Mouse (Mus musculus) MEL-GATA-1-ER (cell line): ENCODE measurements around the gene Pnma3.
"Not testable (repeated sequence)": the region's sequence is repeated elsewhere in the genome, so short reads cannot be mapped to it uniquely, and the experiment has no call there.

Source experiments
- DNase-seq: peaks from one replicate; pipeline ENCODE4 v3.0.0-alpha.2; 2012; ENCODE audit warnings: low read depth; ENCODE audit errors: extremely low read depth

The Pnma3 gene

GRCm38 (mm10) chrX:73064415-73064793, at the start of gene Pnma3:
Pnma3 (plus strand) TSS chrX:73064787.
- no peak for DNase-seq

GRCm38 (mm10) chrX:73037003-73037402, 27.6 kb upstream of the Pnma3 start, which contains the start of gene Pnma5:
Pnma5 (minus strand) TSS chrX:73037103.
- DNase-seq: no peak

- no peak for DNase-seq
These were observed 25.8 kb upstream of the Pnma3 start for GRCm38 (mm10) chrX:73038831-73039230.

GRCm38 (mm10) chrX:73039666-73040065, 24.9 kb upstream of the Pnma3 start:
- no peak for DNase-seq

GRCm38 (mm10) chrX:73053860-73054563, 10.6 kb upstream of the Pnma3 start:
- DNase-seq: peak; percentile 89

- no peak for DNase-seq
These were observed 3.1 kb upstream of the Pnma3 start for GRCm38 (mm10) chrX:73061528-73061927.

- DNase-seq: peak; percentile 55
These were observed 2.3 kb upstream of the Pnma3 start for GRCm38 (mm10) chrX:73062323-73062722.

- no peak for DNase-seq
These were observed 824 bp upstream of the Pnma3 start for GRCm38 (mm10) chrX:73063512-73064414.

GRCm38 (mm10) chrX:73066765-73067312, 2.3 kb downstream of the Pnma3 start:
- not testable (repeated sequence) for DNase-seq

GRCm38 (mm10) chrX:73082267-73083055, 17.9 kb downstream of the Pnma3 start, which contains the start of gene Xlr4a:
Xlr4a (minus strand) TSS chrX:73082478.
- not testable (repeated sequence) for DNase-seq

GRCm38 (mm10) chrX:73096941-73097508, 32.4 kb downstream of the Pnma3 start, which contains the start of gene Xlr3a:
Xlr3a (minus strand) TSS chrX:73097095.
- DNase-seq: peak; percentile 74

- DNase-seq: not testable (repeated sequence)
These were observed 52.2 kb downstream of the Pnma3 start, which contains the start of gene Gm14685 for GRCm38 (mm10) chrX:73116747-73117146. Gm14685 (plus strand) TSS chrX:73117047.
